Mouse (Mus musculus) stomach, embryonic 14.5 days (tissue): Measurements from ENCODE around the gene 1700025F22Rik. TPM values are rescaled to one million over a fixed set of nuclear protein-coding genes. Genes with fewer than 3 reads are reported as not detected.
"Not testable (repeated sequence)": the region's sequence is repeated elsewhere in the genome, so short reads cannot be mapped to it uniquely, and the experiment has no call there.

Experiments used
- ATAC-seq: fragments of 200-750 bp; cut with Nextera tagmentation; 2 replicates; pipeline ENCODE4 v1.8.0; 2017; ENCODE audit warnings: low read depth, moderate TSS enrichment; ENCODE audit not compliant: insufficient number of reproducible peaks, insufficient read depth, low FRiP score
- H3K27ac ChIP-seq: fragments of 300-500 bp; sonication (generic); 2 replicates; pipeline ENCODE4 v1.5.1; 2014; ENCODE audit warnings: mild to moderate bottlenecking, low read length, moderate library complexity, mixed read lengths
- H3K27me3 ChIP-seq: fragments of 300-500 bp; sonication (generic); 2 replicates; pipeline ENCODE4 v1.6.1; 2014; ENCODE audit warnings: low read length, control low read depth, mixed read lengths; ENCODE audit not compliant: control insufficient read depth, insufficient read depth
- H3K36me3 ChIP-seq: fragments of 300-500 bp; sonication (generic); 2 replicates; pipeline ENCODE4 v1.6.1; 2014; ENCODE audit warnings: mild to moderate bottlenecking, control low read depth, low read length, moderate library complexity, mixed read lengths; ENCODE audit not compliant: control insufficient read depth, insufficient read depth
- H3K4me1 ChIP-seq: fragments of 300-500 bp; sonication (generic); 2 replicates; pipeline ENCODE4 v1.6.1; 2014; ENCODE audit warnings: low read length, control low read depth, mixed read lengths; ENCODE audit not compliant: control insufficient read depth, insufficient read depth
- H3K4me2 ChIP-seq: fragments of 300-500 bp; sonication (generic); replicated peaks from 2 replicates; pipeline ENCODE4 v1.6.1; 2014; ENCODE audit warnings: low read depth, low read length, control low read depth
- H3K4me3 ChIP-seq: fragments of 300-500 bp; sonication (generic); 2 replicates; pipeline ENCODE4 v1.5.1; 2014; ENCODE audit warnings: low read depth, low read length, control low read depth
- H3K9ac ChIP-seq: fragments of 300-500 bp; sonication (generic); replicated peaks from 2 replicates; pipeline ENCODE4 v1.6.1; 2014; ENCODE audit warnings: low read depth, mild to moderate bottlenecking, control low read depth, low read length, moderate library complexity, mixed read lengths
- H3K9me3 ChIP-seq: fragments of 300-500 bp; sonication (generic); 2 replicates; pipeline ENCODE4 v1.6.1; 2016; ENCODE audit warnings: low read depth, low read length, control low read depth; ENCODE audit not compliant: control insufficient read depth
- WGBS: fragments of 180-500 bp; shearing (Covaris S2); extraction: QIAGEN DNeasy Blood & Tissue Kit; methylation state at CpG from one replicate; pipeline ENCODE4 v1.1.7; 2014; 5-methylcytosine and 5-hydroxymethylcytosine counted together
- polyA plus RNA-seq: library from polyadenylated mRNA; unstranded; fragments of >200 nt; fragmentation: Nextera tagmentation; extraction: Ambion mirVana; gene quantifications from 2 replicates; pipeline ENCODE4 v1.2.1, GENCODE M21; 2014

The 1700025F22Rik gene
- polyA plus RNA-seq = not detected in 2 replicates

GRCm38 (mm10) chr19:11165172-11165571 is at the start of gene 1700025F22Rik:
Gene 1700025F22Rik (minus strand): TSS chr19:11165320.
- no peaks in the 10 kb centered on the region for H3K9me3 ChIP-seq
- H3K36me3 ChIP-seq = no peaks in the 10 kb centered on the region
- ATAC-seq = no peak
- no peak within 1 kb of the TSS for H3K27ac ChIP-seq
- no peaks in the 10 kb centered on the region for H3K4me1 ChIP-seq
- WGBS = 28% methylated on average over 10 of the region's 10 CpGs
- no peaks in the 10 kb centered on the region for H3K27me3 ChIP-seq
- no peak within 1 kb of the TSS for H3K4me2 ChIP-seq
- H3K4me3 ChIP-seq = no peak within 1 kb of the TSS
- H3K9ac ChIP-seq = no peak within 1 kb of the TSS

DNA sequence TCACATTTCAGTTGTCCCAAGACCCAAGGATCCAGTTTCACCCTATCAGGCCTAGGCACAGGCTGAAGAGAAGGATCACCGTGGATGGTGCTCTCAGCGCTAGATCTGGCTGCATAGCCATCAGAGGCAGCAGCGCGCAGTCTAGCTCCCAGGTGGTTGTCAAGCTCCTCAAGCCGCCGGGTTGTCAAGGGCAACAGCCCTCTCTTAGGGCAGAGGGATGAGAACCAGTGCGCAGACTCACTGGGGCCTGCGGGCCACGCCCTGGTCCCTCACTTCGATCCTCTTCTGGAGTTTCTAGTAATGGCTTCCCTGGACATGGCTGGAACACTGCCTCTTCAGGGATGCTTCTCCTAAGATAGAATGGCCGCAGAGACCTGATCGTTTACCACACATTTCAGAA is 31.4 kb upstream of the 1700025F22Rik start, which contains the start of gene Ms4a13:
Gene Ms4a13, minus strand, starts transcription at position 192 of the 400 bp plus-strand sequence.
- H3K27ac ChIP-seq = no peak within 1 kb of the TSS
- no peaks in the 10 kb centered on the region for H3K27me3 ChIP-seq
- H3K4me3 ChIP-seq = no peak within 1 kb of the TSS
- WGBS = 57% methylated on average over 12 of the region's 12 CpGs
- no peak within 1 kb of the TSS for H3K9ac ChIP-seq
- no peaks in the 10 kb centered on the region for H3K4me1 ChIP-seq
- no peak for ATAC-seq
- H3K4me2 ChIP-seq = no peak within 1 kb of the TSS
- no peaks in the 10 kb centered on the region for H3K36me3 ChIP-seq
- H3K9me3 ChIP-seq = no peaks in the 10 kb centered on the region

- no peaks in the 10 kb centered on the region for H3K27me3 ChIP-seq
Observed at GRCm38 (mm10) chr19:11192552-11192951, 27.4 kb upstream of the 1700025F22Rik start.

GRCm38 (mm10) chr19:11184121-11184520 is 19.0 kb upstream of the 1700025F22Rik start:
- H3K4me1 ChIP-seq = no peaks in the 10 kb centered on the region
- no peaks in the 10 kb centered on the region for H3K9me3 ChIP-seq
- no peak overlapping the region for H3K4me2 ChIP-seq
- 18% methylated on average over 5 of the region's 5 CpGs for WGBS
- no peaks in the 10 kb centered on the region for H3K27me3 ChIP-seq
- H3K4me3 ChIP-seq = no peak overlapping the region
- ATAC-seq = no peak
- H3K9ac ChIP-seq = no peak overlapping the region
- H3K27ac ChIP-seq = no peak overlapping the region
- H3K36me3 ChIP-seq = no peaks in the 10 kb centered on the region

More at GRCm38 (mm10) chr19:11192552-11192951, 27.4 kb upstream of the 1700025F22Rik start:
- no peaks in the 10 kb centered on the region for H3K36me3 ChIP-seq
- H3K4me3 ChIP-seq = no peak overlapping the region
- no peaks in the 10 kb centered on the region for H3K9me3 ChIP-seq
- H3K27ac ChIP-seq = no peak overlapping the region
- H3K4me2 ChIP-seq = no peak overlapping the region
- no peak overlapping the region for H3K9ac ChIP-seq
- 67% methylated on average over 1 of the region's 1 CpGs for WGBS
- no peaks in the 10 kb centered on the region for H3K4me1 ChIP-seq
- ATAC-seq = no peak

- 71% methylated on average over 2 of the region's 2 CpGs for WGBS
- no peaks in the 10 kb centered on the region for H3K4me1 ChIP-seq
- no peak overlapping the region for H3K4me2 ChIP-seq
- H3K27me3 ChIP-seq = no peaks in the 10 kb centered on the region
- ATAC-seq = no peak
- no peak overlapping the region for H3K27ac ChIP-seq
- H3K9me3 ChIP-seq = no peaks in the 10 kb centered on the region
- no peak overlapping the region for H3K4me3 ChIP-seq
- no peaks in the 10 kb centered on the region for H3K36me3 ChIP-seq
- no peak overlapping the region for H3K9ac ChIP-seq
Observed at GRCm38 (mm10) chr19:11177464-11177863, 12.3 kb upstream of the 1700025F22Rik start.

- H3K9ac ChIP-seq, H3K4me3 ChIP-seq, H3K27me3 ChIP-seq, H3K27ac ChIP-seq, H3K4me2 ChIP-seq, H3K4me1 ChIP-seq, H3K36me3 ChIP-seq, H3K9me3 ChIP-seq, ATAC-seq: not testable (repeated sequence)
- WGBS = 80% methylated on average over 6 of the region's 6 CpGs
Observed at GRCm38 (mm10) chr19:11157890-11158289, 7.2 kb downstream of the 1700025F22Rik start.

DNA sequence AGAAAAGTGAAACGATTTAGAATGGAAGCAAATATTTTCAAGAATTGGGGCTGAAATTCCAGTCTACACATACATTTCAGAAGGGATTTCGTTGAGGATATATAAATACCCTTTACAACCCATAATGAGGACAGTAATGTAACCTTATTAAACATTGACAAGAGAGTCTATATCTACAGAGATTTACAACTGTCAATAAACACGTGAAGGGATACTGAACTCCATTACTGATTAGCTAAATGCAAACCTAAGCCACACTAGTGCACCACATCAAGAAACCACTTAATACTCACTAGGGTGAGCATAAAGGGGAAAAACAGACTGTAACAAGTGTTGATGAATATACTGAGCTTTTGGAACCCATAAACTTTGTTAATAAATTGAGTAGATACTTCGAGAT is 29.8 kb downstream of the 1700025F22Rik start:
- Histone ChIP-seq H3K4me3 (no peak overlapping the region), H3K9ac (no peak overlapping the region), H3K4me1 (no peaks in the 10 kb centered on the region), H3K27me3 (no peaks in the 10 kb centered on the region), H3K27ac (no peak overlapping the region), H3K36me3 (no peaks in the 10 kb centered on the region), H3K9me3 (no peaks in the 10 kb centered on the region), H3K4me2 (no peak overlapping the region)
- 66% methylated on average over 4 of the region's 4 CpGs for WGBS
- ATAC-seq = no peak

DNA sequence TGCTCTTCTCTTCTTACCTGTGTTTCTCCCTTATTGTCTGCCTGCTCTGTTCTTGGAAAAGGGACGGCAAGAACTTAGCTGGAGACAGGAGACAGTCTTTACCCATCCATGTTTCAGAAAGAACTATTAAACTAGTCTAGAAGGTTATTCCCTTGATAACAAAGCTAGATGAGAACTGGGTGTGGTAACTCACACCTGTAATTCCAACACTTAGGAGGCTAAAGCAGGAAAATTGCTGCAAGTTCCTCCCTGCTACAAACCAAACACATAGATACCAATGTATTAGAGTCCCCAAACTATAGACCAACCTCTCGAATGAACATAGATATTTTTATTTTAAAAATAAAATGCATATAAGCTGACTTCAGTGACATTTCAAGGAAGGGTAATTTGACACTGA is 30.3 kb downstream of the 1700025F22Rik start:
- Histone ChIP-seq H3K27ac (no peak overlapping the region), H3K27me3 (no peaks in the 10 kb centered on the region), H3K9me3 (no peaks in the 10 kb centered on the region), H3K36me3 (no peaks in the 10 kb centered on the region), H3K9ac (no peak overlapping the region), H3K4me3 (no peak overlapping the region), H3K4me1 (no peaks in the 10 kb centered on the region), H3K4me2 (no peak overlapping the region)
- no peak for ATAC-seq
- whole genome bisulfite sequencing = 75% methylated on average over 2 of the region's 2 CpGs

GRCm38 (mm10) chr19:11130776-11131175 is 34.3 kb downstream of the 1700025F22Rik start, which contains the start of gene 1700017D01Rik:
Gene 1700017D01Rik (minus strand): TSS chr19:11130876.
- H3K4me3 ChIP-seq = not testable (repeated sequence)
- WGBS = 87% methylated on average over 8 of the region's 8 CpGs

More at GRCm38 (mm10) chr19:11130776-11131175, 34.3 kb downstream of the 1700025F22Rik start, which contains the start of gene 1700017D01Rik:
- H3K9me3 ChIP-seq, H3K27me3 ChIP-seq, ATAC-seq, H3K36me3 ChIP-seq, H3K27ac ChIP-seq, H3K4me2 ChIP-seq, H3K4me1 ChIP-seq, H3K9ac ChIP-seq: not testable (repeated sequence)
